Mouse (Mus musculus) spleen, adult 2 months (tissue): ENCODE measurements around the gene Rptor. TPM values are rescaled to one million over a fixed set of nuclear protein-coding genes. Genes with fewer than 3 reads are reported as not detected.

Experiments used
- DNase-seq, 2 experiments: peaks; one replicate each; pipeline versions ENCODE4 v3.0.0 to v3.0.0-alpha.2; 2012 to 2021; ENCODE audit warnings: low spot score in 2 of 2, low read depth in 1 of 2
- H3K27ac ChIP-seq: fragments of 200-500 bp; 2 replicates; pipeline ENCODE4 v1.5.1; 2012; ENCODE audit warnings: low read length, inconsistent platforms; ENCODE audit not compliant: insufficient read depth
- H3K27me3 ChIP-seq: fragments of 200-500 bp; 2 replicates; pipeline ENCODE4 v1.6.1; 2012; ENCODE audit warnings: mild to moderate bottlenecking, moderate library complexity, low read length, inconsistent platforms; ENCODE audit not compliant: control insufficient read depth, insufficient read depth
- H3K36me3 ChIP-seq: fragments of 200-500 bp; 2 replicates; pipeline ENCODE4 v1.6.1; 2012; ENCODE audit warnings: mild to moderate bottlenecking, low read length, inconsistent platforms; ENCODE audit not compliant: control insufficient read depth, insufficient read depth
- H3K4me1 ChIP-seq: fragments of 200-500 bp; 2 replicates; pipeline ENCODE4 v1.6.1; 2011; ENCODE audit warnings: inconsistent platforms; ENCODE audit not compliant: control insufficient read depth, insufficient read depth, insufficient read length
- H3K4me3 ChIP-seq: fragments of 200-500 bp; 2 replicates; pipeline ENCODE4 v1.5.1; 2011; ENCODE audit warnings: mild to moderate bottlenecking, inconsistent platforms; ENCODE audit not compliant: insufficient read depth, insufficient read length; ENCODE audit errors: extremely low read depth
- CTCF ChIP-seq: fragments of 200-500 bp; IDR thresholded peaks from 2 replicates; pipeline ENCODE4 v1.5.1; 2011; ENCODE audit warnings: mild to moderate bottlenecking, inconsistent platforms; ENCODE audit not compliant: insufficient read depth, insufficient read length, insufficient replicate concordance; ENCODE audit errors: extremely low read depth
- POLR2A ChIP-seq: fragments of 200-500 bp; IDR thresholded peaks from 2 replicates; pipeline ENCODE4 v1.6.1; 2011; ENCODE audit warnings: low read depth, low read length, inconsistent platforms
- WGBS: fragments of 180-500 bp; shearing (Covaris S2); methylation state at CpG from one replicate; pipeline ENCODE4 v1.1.7; 2018; 5-methylcytosine and 5-hydroxymethylcytosine counted together
- polyA plus RNA-seq: library from polyadenylated mRNA; depleted of rRNA; stranded (reverse); fragments of >200 nt; gene quantifications from 2 replicates; pipeline ENCODE4 v1.2.3, GENCODE M21; 2012

The Rptor gene
- polyA plus RNA-seq, 1 experiment: 18.0 TPM

GRCm38 (mm10) chr11:119928023-119928681, 325.4 kb downstream of the Rptor start:
- TF ChIP-seq POLR2A: no peak; the same call in 1 of the 2 replicates
- no peak for TF ChIP-seq CTCF
- Histone ChIP-seq H3K27ac (peak overlapping the region; percentile 39), H3K36me3 (no peaks in the 10 kb centered on the region), H3K4me1 (peaks cover 16% of the 10 kb centered on the region; the same call in 1 of the 2 replicates), H3K4me3 (peak overlapping the region; percentile 23; the same call in 1 of the 2 replicates), H3K27me3 (no peaks in the 10 kb centered on the region)
- WGBS: 7% methylated on average over 16 of the region's 16 CpGs
- peak; percentile 60 to 66 for DNase-seq

- no peak overlapping the region for H3K4me3 ChIP-seq
- H3K4me1 ChIP-seq: peaks cover 28% of the 10 kb centered on the region; the same call in 1 of the 2 replicates
- DNase-seq: no peak
- no peaks in the 10 kb centered on the region for H3K36me3 ChIP-seq
- TF ChIP-seq POLR2A (no peak), CTCF (no peak)
- no peaks in the 10 kb centered on the region for H3K27me3 ChIP-seq
- WGBS: 51% methylated on average over 6 of the region's 6 CpGs
- H3K27ac ChIP-seq: peak overlapping the region; percentile 4; the same call in 1 of the 2 replicates
Observed at GRCm38 (mm10) chr11:119929603-119930265, 327.0 kb downstream of the Rptor start.

- H3K27me3 ChIP-seq: no peaks in the 10 kb centered on the region
- no peaks in the 10 kb centered on the region for H3K36me3 ChIP-seq
- H3K4me1 ChIP-seq: peaks cover 30% of the 10 kb centered on the region; the same call in 1 of the 2 replicates
- no peak overlapping the region for H3K4me3 ChIP-seq
- TF ChIP-seq POLR2A (no peak), CTCF (no peak)
- WGBS: 36% methylated on average over 10 of the region's 10 CpGs
- H3K27ac ChIP-seq: no peak overlapping the region
- DNase-seq: no peak
Observed at GRCm38 (mm10) chr11:119931809-119932208, 329.1 kb downstream of the Rptor start.

GRCm38 (mm10) chr11:119933142-119933541, 330.4 kb downstream of the Rptor start:
- 50% methylated on average over 4 of the region's 4 CpGs for WGBS
- TF ChIP-seq CTCF (no peak), POLR2A (no peak)
- H3K27ac ChIP-seq: no peak overlapping the region; the same call in 1 of the 2 replicates

GRCm38 (mm10) chr11:119933819-119934583, 331.3 kb downstream of the Rptor start:
- Histone ChIP-seq H3K36me3 (no peaks in the 10 kb centered on the region), H3K4me1 (peaks cover 26% of the 10 kb centered on the region; the same call in 1 of the 2 replicates), H3K27ac (0 out of 2 replicates have a peak overlapping the region, but pooled peaks have one; percentile 13), H3K4me3 (no peak overlapping the region), H3K27me3 (no peaks in the 10 kb centered on the region)
- 35% methylated on average over 8 of the region's 8 CpGs for WGBS
- TF ChIP-seq POLR2A (no peak), CTCF (no peak)
- peak in 1 of 2 experiments; percentile 25 for DNase-seq

More at GRCm38 (mm10) chr11:119933142-119933541, 330.4 kb downstream of the Rptor start:
- no peak for DNase-seq
- Histone ChIP-seq H3K4me1 (peaks cover 26% of the 10 kb centered on the region; the same call in 1 of the 2 replicates), H3K36me3 (no peaks in the 10 kb centered on the region), H3K27me3 (no peaks in the 10 kb centered on the region), H3K4me3 (no peak overlapping the region)

GRCm38 (mm10) chr11:119934773-119935172, 332.1 kb downstream of the Rptor start:
- H3K27me3 ChIP-seq: no peaks in the 10 kb centered on the region
- H3K4me1 ChIP-seq: peaks cover 26% of the 10 kb centered on the region; the same call in 1 of the 2 replicates
- no peak for DNase-seq
- no peaks in the 10 kb centered on the region for H3K36me3 ChIP-seq
- no peak for TF ChIP-seq POLR2A
- TF ChIP-seq CTCF: no peak
- 71% methylated on average over 8 of the region's 8 CpGs for WGBS
- H3K27ac ChIP-seq: no peak overlapping the region
- H3K4me3 ChIP-seq: no peak overlapping the region
